Mouse (Mus musculus) mature B cell (primary cell): ENCODE measurements at regions not wholly inside any gene's neighbourhood (a gene's known extent, or its start where the extent isn't known, plus 50 kb on each side); places are given as distances from the start of the nearest gene placed in this dataset.

Experiments used
- in situ Hi-C: fragments of 300-500 bp; cut with MboI; formaldehyde crosslinking; loops from 2 replicates; pipeline ENCODE4 v1.14.3; 2019

- in situ Hi-C loops: no loop called here
Observed at GRCm38 (mm10) chr6:50961592-50961991, 307.4 kb upstream of the Npvf start.

DNA sequence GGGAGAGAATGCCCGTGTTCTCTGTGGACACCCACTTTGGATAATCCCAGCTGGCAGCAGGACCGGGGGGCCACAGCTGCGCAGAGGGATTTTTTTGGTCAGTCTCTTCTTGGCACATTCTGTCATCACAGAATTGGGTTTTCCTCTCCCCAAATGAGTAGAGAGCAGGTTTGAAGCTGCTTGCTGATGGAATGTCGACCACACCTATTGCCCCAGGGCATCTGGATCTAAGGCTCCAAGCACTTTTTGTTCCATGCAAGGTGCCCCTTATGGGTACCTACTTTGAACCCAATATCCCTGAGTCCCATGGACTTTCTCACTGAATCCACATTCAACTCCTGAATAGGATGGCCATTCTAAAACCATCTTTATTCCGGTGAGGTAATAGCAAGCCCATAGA lies 314.3 kb upstream of the Npvf start:
- in situ Hi-C loops: no loop called here

- in situ Hi-C loops: no loop called here
Observed at GRCm38 (mm10) chr6:50969341-50969740, 315.1 kb upstream of the Npvf start.

DNA sequence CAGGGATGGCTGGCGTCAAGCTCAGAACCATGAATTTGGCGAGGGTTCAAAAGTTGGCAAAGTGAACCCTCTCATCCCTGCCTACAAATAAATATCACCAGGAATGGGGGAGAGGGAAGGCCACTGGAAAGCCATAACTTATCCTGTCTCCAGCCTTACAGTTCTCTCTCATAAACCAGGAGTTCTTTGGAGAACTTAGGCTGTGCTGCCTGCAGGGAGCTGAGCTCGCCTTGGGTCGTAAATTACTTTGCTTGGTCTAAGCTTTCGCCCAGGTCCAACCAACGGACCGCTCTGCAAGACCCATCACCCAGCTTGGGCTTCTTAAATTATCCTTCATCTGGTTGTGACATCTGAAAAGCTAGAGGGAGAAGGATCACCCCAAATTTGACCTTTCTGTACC lies 315.8 kb upstream of the Npvf start:
- in situ Hi-C loops: no loop called here

GRCm38 (mm10) chr6:50970770-50971169 lies 316.5 kb upstream of the Npvf start:
- in situ Hi-C loops: no loop called here

- in situ Hi-C loops: no loop called here
Observed at GRCm38 (mm10) chr6:50972268-50972667, 318.0 kb upstream of the Npvf start.

DNA sequence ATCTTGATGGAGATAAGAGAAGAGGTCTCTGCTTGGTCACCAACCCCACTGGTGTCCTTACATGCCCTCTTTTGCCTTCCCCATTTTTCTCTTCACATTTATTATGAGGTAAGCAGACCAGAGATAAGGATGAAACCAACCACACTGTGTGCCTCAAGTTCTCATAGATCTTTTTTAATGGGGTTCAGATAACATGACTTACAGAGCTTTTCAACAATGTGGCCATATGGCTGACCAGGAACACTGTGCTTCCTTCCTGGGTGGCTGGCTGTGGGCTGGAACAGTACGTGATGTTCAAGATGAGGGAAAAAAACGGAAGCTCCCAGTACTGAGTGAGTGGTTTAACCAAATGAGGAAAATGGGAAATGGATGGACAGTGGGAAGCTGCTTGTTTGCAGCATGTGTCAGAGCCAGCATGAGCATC lies 319.0 kb upstream of the Npvf start:
- in situ Hi-C loops: no loop called here

DNA sequence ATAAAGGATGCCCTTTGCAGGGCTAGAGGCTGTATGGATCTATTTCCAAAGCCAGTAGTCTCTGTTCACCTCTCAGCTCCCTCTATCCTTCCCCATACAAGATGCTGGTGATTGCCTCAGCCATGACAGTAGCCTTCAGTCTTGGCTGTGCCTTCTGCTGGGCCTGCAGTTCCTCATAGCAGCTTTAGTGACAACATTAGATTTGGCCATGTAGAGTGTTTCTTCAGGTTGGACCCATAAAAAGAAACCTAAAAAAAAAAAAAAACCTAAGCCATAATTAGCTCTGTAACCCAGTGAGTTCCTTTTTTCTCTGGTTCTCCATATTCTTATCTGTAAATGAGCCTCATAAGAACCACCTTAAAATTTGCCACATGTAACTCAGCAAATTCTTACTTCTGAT lies 319.6 kb upstream of the Npvf start:
- in situ Hi-C loops: no loop called here

GRCm38 (mm10) chr6:50974961-50975360 lies 320.7 kb upstream of the Npvf start:
- in situ Hi-C loops: no loop called here

- in situ Hi-C loops: no loop called here
Observed at GRCm38 (mm10) chr6:50976973-50977372, 322.7 kb upstream of the Npvf start.

- in situ Hi-C loops: no loop called here
Observed at GRCm38 (mm10) chr6:50977381-50977780, 323.1 kb upstream of the Npvf start.

DNA sequence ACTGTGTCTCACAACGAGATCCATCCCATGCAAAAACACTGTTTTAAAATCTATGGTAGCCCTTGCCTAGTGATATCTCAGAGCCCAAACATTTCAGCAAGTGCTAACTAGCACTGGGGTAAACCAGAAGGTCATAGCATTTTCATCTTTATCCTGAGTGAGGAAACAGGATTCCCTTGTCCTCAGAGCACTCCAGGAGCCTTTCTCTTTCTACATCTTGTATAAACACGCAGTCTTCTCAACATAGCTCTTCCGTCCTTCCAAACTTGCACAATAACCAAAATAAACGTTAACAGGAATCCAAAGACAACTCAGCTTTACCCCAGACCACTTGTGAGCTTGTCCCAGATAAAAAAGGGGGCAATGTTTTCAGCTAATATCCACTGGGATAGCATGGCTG lies 323.8 kb upstream of the Npvf start:
- in situ Hi-C loops: no loop called here

DNA sequence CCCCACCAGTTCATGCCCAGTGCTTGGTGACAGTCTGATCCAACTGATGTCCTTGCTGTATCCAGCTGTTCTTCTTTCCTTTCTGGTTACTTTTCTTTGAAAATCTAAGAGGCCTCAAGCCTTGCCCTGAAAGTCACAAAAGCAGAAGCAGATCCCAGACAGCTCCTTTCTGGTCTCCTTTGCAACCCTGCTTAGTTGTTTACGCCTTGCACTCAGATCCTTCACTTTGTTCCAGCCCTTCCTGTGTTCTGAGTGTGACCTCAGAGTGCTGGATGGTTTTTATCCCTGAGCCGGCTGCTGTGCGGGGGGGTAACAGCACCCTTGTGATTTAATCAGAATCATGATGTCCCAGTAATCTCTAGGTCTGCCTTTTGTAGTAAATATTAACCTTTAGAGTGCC lies 324.3 kb upstream of the Npvf start:
- in situ Hi-C loops: no loop called here

DNA sequence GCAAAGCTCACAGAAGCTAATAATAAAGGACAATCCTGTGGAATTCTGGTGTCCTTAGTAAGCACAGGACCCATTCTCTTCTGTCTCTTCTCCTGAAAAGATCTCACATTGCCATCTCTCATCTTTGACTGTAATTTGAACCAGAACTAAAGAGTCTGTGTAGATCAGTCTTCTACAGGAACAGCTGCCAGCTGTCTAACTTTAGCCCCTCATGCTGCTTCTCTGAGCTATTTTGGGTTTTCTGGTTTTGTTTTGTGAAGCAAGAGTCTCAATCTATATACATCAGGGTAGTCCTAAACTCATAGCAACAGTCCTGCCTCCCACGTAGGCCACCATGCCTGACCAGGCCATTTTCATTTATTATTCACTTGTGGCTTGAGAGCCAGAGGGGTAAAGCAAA lies 325.5 kb upstream of the Npvf start:
- in situ Hi-C loops: no loop called here

DNA sequence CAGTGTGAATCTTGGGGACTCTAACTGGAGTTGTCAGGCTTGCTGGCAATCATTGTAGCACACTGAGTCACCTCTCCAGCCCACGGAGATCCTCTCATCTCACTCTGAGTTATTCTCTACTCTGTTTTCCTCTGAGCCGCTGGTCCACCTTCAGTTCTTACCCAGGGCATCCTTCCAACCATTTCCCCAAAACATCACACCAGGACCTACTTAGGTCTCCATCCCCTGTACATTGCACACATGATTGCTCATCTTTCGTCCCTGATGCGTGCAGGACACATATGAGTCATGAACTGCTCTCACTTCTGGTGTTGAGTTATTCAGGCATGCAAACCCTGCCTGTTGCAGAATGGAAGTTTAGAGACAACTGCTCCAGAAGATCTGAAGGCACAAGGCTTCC lies 326.1 kb upstream of the Npvf start:
- in situ Hi-C loops: no loop called here

DNA sequence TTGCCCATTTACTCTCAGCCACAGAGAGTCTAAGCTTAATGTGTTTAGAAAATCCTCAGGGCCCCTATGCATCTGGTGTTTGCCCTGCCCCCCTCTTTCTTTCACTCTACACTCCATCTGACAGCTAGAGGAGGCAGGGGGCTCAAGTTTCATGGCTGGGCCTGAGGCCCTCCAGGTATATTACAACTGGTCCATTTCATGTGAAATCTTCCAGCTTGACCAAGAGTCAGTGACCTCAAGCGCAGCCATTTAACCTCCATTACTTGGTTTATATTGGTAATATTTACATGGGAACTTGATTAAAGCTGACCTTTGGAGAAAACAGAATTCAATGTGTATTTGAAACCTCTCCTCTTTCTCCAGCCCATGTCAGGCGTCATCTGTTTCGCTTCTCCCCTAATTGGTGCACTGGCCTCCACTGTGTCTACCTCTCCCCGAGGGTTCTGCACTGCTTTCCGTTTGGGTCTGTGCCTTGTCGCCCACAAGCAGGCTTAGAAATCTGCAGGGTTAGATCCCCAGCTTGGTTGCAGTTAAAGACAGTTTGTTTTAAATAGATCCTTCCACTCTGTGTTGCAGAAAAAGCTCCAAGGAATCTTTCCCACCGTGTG lies 327.6 kb upstream of the Npvf start:
- in situ Hi-C loops: no loop called here

DNA sequence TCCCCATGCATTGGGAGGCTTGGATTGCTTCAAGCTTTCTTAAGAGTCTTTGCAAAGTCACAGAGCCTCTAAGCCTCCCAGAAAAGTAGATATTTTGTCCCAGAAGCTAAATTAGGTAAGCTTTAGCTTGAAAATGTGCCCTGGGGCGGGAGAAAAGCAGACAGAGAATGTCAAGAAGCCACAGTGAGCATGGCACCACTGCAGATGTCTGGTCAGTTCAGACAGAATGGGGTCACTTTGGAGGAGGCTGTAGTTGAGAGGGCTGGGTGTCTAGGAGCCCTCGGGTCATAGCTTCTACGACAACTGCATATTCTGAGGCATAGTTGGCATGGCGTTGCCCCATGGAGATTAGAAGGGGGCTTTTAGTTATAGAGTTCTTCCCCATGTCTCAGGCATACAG lies 328.6 kb upstream of the Npvf start:
- in situ Hi-C loops: no loop called here

GRCm38 (mm10) chr6:50983511-50984099 lies 329.4 kb upstream of the Npvf start:
- in situ Hi-C loops: no loop called here

- in situ Hi-C loops: no loop called here
Observed at GRCm38 (mm10) chr6:50984157-50984905, 330.1 kb upstream of the Npvf start.

DNA sequence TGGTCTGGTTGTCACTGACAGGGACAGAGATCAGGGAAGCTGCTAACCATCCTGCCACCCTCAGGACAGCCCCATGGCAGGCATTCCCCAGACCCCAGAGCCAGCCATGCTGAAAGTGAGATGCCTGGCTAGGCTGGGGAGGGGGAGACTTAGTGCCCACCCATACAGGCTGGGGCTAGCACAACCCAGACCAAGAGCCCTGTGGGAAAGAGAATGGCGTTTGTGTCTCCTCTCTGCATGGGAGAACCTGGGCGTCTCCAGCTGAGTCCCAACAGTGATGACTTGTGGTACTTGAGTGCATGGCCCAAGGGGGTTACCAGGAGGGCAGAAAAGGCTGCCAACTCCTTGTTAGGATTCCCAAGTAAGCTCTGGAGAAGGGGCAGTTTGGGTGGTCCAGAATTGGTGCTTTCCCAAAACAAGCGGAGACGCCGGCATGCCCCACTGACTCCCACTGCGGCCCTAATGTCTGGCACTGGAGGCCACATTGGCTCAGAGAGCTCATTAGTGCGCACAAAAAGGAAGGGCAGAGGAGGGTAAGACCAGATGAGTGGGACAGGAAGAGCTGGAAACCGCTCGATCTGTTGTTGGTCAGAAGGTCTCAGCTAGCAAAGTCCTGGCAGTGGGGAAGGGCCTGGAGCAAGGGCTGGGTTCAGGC lies 332.2 kb upstream of the Npvf start:
- in situ Hi-C loops: no loop called here

DNA sequence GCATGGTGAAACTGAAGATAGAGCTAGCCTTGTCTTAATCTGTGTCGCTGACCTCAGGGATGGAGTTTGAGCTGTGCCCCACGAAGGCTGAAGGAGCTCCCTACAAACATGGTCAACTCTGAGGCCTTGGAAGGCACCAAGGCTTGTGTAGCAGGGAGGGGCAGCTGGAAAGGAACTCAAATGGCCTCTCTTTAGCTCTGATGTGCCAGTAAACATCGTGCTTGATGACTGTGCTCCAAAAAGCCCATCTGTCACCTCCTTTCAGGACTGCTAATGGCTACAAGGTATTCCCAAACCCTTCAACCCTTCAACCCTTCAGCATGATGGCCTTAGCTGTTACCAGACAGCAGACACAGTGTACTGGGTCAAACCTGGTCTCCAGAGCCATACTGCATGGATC lies 334.3 kb upstream of the Npvf start:
- in situ Hi-C loops: no loop called here

GRCm38 (mm10) chr6:50991528-50992125 lies 337.4 kb upstream of the Npvf start:
- in situ Hi-C loops: loop anchor here (10.0 kb wide), 1 partner anchor 173 kb away; no protein-coding TSS in a partner anchor
